Mouse (Mus musculus) liver, postnatal 0 days (tissue): ENCODE results near the gene Bach2. TPM values are rescaled to one million over a fixed set of nuclear protein-coding genes. Genes with fewer than 3 reads are reported as not detected.
A peak's percentile ranks its signal among the peaks of the same experiment; 100 is the strongest.

Experiments
- ATAC-seq: fragments of 200-750 bp; cut with Nextera tagmentation; 2 replicates; pipeline ENCODE4 v1.8.0; 2017; ENCODE audit warnings: mild to moderate bottlenecking, moderate library complexity
- DNase-seq: peaks from one replicate; pipeline ENCODE4 v3.0.0-alpha.2; 2016
- H3K27ac ChIP-seq: fragments of 300-500 bp; sonication (generic); 2 replicates; pipeline ENCODE4 v1.5.1; 2014; ENCODE audit warnings: antibody characterized with exemption, moderate library complexity, mild to moderate bottlenecking, low read depth
- H3K27me3 ChIP-seq: fragments of 300-500 bp; sonication (generic); 2 replicates; pipeline ENCODE4 v1.6.1; 2014; ENCODE audit warnings: low read length, control low read depth, mixed read lengths; ENCODE audit not compliant: insufficient read depth
- H3K36me3 ChIP-seq: fragments of 300-500 bp; sonication (generic); replicated peaks from 2 replicates; pipeline ENCODE4 v1.6.1; 2014; ENCODE audit warnings: mild to moderate bottlenecking, control low read depth, low read length, moderate library complexity, mixed read lengths; ENCODE audit not compliant: insufficient read depth
- H3K4me1 ChIP-seq: fragments of 300-500 bp; sonication (generic); 2 replicates; pipeline ENCODE4 v1.6.1; 2014; ENCODE audit warnings: antibody characterized with exemption, mild to moderate bottlenecking, control low read depth; ENCODE audit not compliant: insufficient read depth
- H3K4me2 ChIP-seq: fragments of 300-500 bp; sonication (generic); 2 replicates; pipeline ENCODE4 v1.6.1; 2014; ENCODE audit warnings: low read depth, mild to moderate bottlenecking, low read length, moderate library complexity, mixed read lengths
- H3K4me3 ChIP-seq: fragments of 300-500 bp; sonication (generic); 2 replicates; pipeline ENCODE4 v1.5.1; 2014; ENCODE audit warnings: low read depth, low read length
- H3K9ac ChIP-seq: fragments of 300-500 bp; sonication (generic); replicated peaks from 2 replicates; pipeline ENCODE4 v1.6.1; 2014; ENCODE audit warnings: mild to moderate bottlenecking, moderate library complexity
- H3K9me3 ChIP-seq: fragments of 300-500 bp; sonication (generic); 2 replicates; pipeline ENCODE4 v1.6.1; 2016; ENCODE audit warnings: mild to moderate bottlenecking, control low read depth, low read length, mixed read lengths
- CTCF ChIP-seq: sonication (generic); IDR thresholded peaks from 2 replicates; pipeline ENCODE4 v1.5.1; 2016; ENCODE audit warnings: antibody characterized with exemption, low read depth
- EP300 ChIP-seq: IDR thresholded peaks from 2 replicates; pipeline ENCODE4 v1.6.1; 2016; ENCODE audit warnings: antibody characterized with exemption, low read depth, mild to moderate bottlenecking
- WGBS: fragments of 180-500 bp; shearing (Covaris S2); extraction: QIAGEN DNeasy Blood & Tissue Kit; methylation state at CpG from one replicate; pipeline ENCODE4 v1.1.7; 2014; ENCODE audit not compliant: insufficient replicate concordance; 5-methylcytosine and 5-hydroxymethylcytosine counted together
- polyA plus RNA-seq: library from polyadenylated mRNA; unstranded; fragments of >200 nt; fragmentation: Nextera tagmentation; extraction: Ambion mirVana; gene quantifications from 2 replicates; pipeline ENCODE4 v1.2.1, GENCODE M21; 2015

The Bach2 gene
- polyA plus RNA-seq, 1 experiment from 2014 or later, result 4.3 TPM

DNA sequence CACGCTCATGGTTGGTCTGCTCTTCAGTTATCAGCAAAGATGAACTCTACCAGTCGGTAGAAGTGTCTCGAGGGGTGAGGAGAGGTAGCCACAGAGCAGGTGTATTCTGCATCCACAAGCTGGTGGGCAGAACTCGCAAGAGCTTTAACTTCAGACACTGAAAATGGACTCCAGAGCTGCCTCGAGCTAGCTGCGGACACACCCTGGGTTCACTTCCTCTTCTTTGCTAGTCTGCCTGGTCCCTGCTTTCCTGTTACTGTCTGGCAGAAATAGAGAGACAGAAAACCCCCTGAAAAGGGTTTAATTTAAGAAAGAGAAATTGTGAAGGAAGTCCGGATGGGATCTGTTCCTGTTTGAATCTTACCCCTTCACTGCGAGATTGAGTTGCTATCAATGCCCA lies 326.3 kb downstream of the Bach2 start:
- TF ChIP-seq EP300, result no peak
- TF ChIP-seq CTCF, result no peak
- H3K4me1 ChIP-seq, result peaks cover 13% of the 10 kb centered on the region
- no peak overlapping the region for H3K4me2 ChIP-seq
- H3K36me3 ChIP-seq, result peaks cover 11% of the 10 kb centered on the region
- no peak for ATAC-seq
- no peak overlapping the region for H3K9ac ChIP-seq
- H3K4me3 ChIP-seq, result no peak overlapping the region
- DNase-seq, result no peak
- peak overlapping the region; percentile 40 for H3K27ac ChIP-seq
- 40% methylated on average over 8 of the region's 8 CpGs for WGBS
- H3K27me3 ChIP-seq, result no peaks in the 10 kb centered on the region
- H3K9me3 ChIP-seq, result no peaks in the 10 kb centered on the region

- TF ChIP-seq EP300, result no peak
- TF ChIP-seq CTCF, result no peak
- DNase-seq (no peak), ATAC-seq (no peak)
- H3K36me3 ChIP-seq, result no peaks in the 10 kb centered on the region
- no peak overlapping the region for H3K4me3 ChIP-seq
- no peak overlapping the region for H3K9ac ChIP-seq
- peaks cover 16% of the 10 kb centered on the region for H3K4me1 ChIP-seq
- H3K9me3 ChIP-seq, result no peaks in the 10 kb centered on the region
- peak overlapping the region; percentile 95 for H3K27ac ChIP-seq
- no peaks in the 10 kb centered on the region for H3K27me3 ChIP-seq
- no peak overlapping the region for H3K4me2 ChIP-seq
- WGBS, result 61% methylated on average over 4 of the region's 4 CpGs
Measured at GRCm38 (mm10) chr4:32569054-32569453, 330.4 kb downstream of the Bach2 start.

DNA sequence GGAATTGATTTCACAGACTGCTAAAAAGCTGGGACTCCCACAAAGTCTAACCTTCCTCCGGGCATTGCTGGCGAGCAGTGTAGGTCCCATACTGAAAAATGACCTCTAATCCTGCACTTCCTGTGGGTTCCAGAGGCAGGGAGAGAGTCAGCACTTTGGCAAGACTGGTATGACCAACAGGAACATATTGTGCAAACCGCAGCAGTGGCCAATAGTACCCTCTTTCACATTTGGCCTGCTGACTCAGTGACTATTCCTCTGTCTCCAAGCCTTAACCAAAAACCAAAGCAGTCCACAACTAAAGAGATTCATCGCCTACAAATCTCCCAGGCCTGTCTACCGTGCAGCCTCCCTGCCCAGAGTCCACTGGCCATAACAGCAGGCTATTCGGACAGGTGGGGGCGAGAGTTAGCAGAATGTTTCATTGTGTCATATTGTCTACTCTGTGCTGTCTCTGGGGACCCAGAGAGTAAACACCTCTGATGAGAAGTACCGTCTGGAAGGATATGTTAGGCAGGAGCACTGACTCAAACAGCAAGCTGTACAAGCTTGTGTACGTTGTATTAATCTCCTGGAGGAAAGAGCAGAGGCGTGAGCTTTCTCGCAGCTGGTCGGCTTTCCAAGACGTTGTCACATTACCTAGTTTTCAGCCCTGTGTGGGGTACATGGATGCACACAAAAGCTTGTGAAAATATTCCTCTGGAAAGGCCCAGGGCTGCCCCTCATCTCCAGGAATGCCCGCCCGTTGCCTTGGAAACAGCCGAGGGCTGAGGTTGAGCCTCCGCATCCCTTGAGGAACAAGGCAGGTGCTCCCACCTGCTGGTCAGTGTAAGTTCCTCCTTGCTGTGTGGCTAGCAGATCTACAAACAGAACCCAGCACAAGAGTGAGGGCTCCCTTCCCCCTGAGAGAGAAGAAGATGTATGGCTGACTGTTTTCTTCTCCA lies 331.7 kb downstream of the Bach2 start:
- Histone ChIP-seq H3K4me2 (peak overlapping the region; percentile 58), H3K27me3 (no peaks in the 10 kb centered on the region), H3K9me3 (no peaks in the 10 kb centered on the region), H3K9ac (0 out of 2 replicates have a peak overlapping the region, but pooled peaks have one; percentile 17), H3K4me3 (0 out of 2 replicates have a peak overlapping the region, but pooled peaks have one; percentile 13), H3K36me3 (no peaks in the 10 kb centered on the region), H3K27ac (peak overlapping the region; percentile 95), H3K4me1 (peaks cover 11% of the 10 kb centered on the region)
- TF ChIP-seq CTCF (peak; percentile 37; the same call in 1 of the 2 replicates), EP300 (peak; percentile 73)
- ATAC-seq, result peak; percentile 77
- WGBS, result 53% methylated on average over 17 of the region's 17 CpGs
- peak; percentile 58 for DNase-seq

GRCm38 (mm10) chr4:32570939-32571317 lies 332.3 kb downstream of the Bach2 start:
- no peaks in the 10 kb centered on the region for H3K36me3 ChIP-seq
- peak; percentile 75 for ATAC-seq
- peak overlapping the region; percentile 41; the same call in 1 of the 2 replicates for H3K9ac ChIP-seq
- WGBS, result 62% methylated on average over 8 of the region's 8 CpGs
- peak overlapping the region; percentile 58 for H3K4me2 ChIP-seq
- H3K27me3 ChIP-seq, result no peaks in the 10 kb centered on the region
- H3K4me1 ChIP-seq, result peaks cover 11% of the 10 kb centered on the region
- H3K9me3 ChIP-seq, result no peaks in the 10 kb centered on the region
- peak overlapping the region; percentile 95 for H3K27ac ChIP-seq
- TF ChIP-seq EP300, result peak; percentile 43; the same call in 1 of the 2 replicates
- TF ChIP-seq CTCF, result no peak
- 0 out of 2 replicates have a peak overlapping the region, but pooled peaks have one; percentile 1 for H3K4me3 ChIP-seq
- DNase-seq, result no peak

DNA sequence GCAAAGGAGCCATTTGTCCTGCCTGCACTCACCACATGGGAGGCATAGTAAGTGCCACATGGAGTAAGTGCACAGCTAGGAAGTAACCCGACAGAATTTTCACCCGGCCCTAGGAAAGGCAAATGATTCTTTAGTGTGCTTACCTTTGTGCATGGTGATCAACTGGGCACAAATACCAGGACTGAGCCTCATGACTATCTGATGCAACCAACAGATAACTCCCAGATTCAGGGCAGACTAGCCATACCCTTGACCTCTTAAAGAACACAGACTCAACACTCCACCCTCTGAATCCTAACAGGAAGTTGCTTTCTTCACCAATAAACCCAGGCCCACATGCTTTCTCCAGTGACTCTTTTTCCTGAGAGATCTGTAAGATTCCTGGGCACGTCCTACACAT lies 332.8 kb downstream of the Bach2 start:
- Histone ChIP-seq H3K4me3 (0 out of 2 replicates have a peak overlapping the region, but pooled peaks have one; percentile 1), H3K27ac (peak overlapping the region; percentile 95), H3K36me3 (no peaks in the 10 kb centered on the region), H3K4me1 (peaks cover 11% of the 10 kb centered on the region), H3K27me3 (no peaks in the 10 kb centered on the region), H3K9me3 (no peaks in the 10 kb centered on the region), H3K4me2 (peak overlapping the region; percentile 58), H3K9ac (peak overlapping the region; percentile 41; the same call in 1 of the 2 replicates)
- DNase-seq, result no peak
- TF ChIP-seq CTCF (no peak), EP300 (no peak)
- peak; percentile 66 for ATAC-seq
- WGBS, result 49% methylated on average over 3 of the region's 3 CpGs

GRCm38 (mm10) chr4:32572118-32572517 lies 333.5 kb downstream of the Bach2 start:
- TF ChIP-seq CTCF (peak; percentile 78), EP300 (no peak)
- DNase-seq, result peak; percentile 43
- Histone ChIP-seq H3K4me1 (peaks cover 11% of the 10 kb centered on the region), H3K9me3 (no peaks in the 10 kb centered on the region), H3K9ac (no peak overlapping the region), H3K27ac (peak overlapping the region; percentile 95), H3K36me3 (peaks cover 4% of the 10 kb centered on the region; the same call in 1 of the 2 replicates), H3K4me3 (no peak overlapping the region), H3K4me2 (no peak overlapping the region), H3K27me3 (no peaks in the 10 kb centered on the region)
- peak; percentile 33 for ATAC-seq
- 44% methylated on average over 1 of the region's 1 CpGs for WGBS
